Mouse (Mus musculus) layer of hippocampus, adult 9-11 months (tissue): Measurements from ENCODE around the gene Zfp78.

Experiments
- DNase-seq: peaks from one replicate; pipeline ENCODE4 v3.0.0; 2022

Zfp78 gene

DNA sequence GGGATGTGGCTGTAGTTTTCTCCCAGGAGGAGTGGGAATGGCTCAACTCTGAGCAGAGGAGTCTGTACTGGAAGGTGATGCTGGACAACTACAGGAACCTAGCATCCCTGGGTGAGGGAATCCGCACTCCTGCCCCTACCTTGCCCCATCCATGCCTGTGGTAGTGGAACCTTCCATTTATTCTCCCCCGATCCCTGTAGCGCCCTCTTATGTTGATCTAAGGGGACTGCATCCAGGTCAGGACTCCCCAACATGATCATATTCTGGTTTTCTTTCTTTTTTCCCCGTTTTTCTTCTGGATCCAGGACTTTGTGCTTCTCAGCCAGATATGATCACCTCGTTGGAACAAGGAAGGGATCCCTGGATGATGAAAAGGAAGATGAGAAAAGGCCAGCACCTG, 26.4 kb downstream of the Zfp78 start:
- no peak for DNase-seq

DNA sequence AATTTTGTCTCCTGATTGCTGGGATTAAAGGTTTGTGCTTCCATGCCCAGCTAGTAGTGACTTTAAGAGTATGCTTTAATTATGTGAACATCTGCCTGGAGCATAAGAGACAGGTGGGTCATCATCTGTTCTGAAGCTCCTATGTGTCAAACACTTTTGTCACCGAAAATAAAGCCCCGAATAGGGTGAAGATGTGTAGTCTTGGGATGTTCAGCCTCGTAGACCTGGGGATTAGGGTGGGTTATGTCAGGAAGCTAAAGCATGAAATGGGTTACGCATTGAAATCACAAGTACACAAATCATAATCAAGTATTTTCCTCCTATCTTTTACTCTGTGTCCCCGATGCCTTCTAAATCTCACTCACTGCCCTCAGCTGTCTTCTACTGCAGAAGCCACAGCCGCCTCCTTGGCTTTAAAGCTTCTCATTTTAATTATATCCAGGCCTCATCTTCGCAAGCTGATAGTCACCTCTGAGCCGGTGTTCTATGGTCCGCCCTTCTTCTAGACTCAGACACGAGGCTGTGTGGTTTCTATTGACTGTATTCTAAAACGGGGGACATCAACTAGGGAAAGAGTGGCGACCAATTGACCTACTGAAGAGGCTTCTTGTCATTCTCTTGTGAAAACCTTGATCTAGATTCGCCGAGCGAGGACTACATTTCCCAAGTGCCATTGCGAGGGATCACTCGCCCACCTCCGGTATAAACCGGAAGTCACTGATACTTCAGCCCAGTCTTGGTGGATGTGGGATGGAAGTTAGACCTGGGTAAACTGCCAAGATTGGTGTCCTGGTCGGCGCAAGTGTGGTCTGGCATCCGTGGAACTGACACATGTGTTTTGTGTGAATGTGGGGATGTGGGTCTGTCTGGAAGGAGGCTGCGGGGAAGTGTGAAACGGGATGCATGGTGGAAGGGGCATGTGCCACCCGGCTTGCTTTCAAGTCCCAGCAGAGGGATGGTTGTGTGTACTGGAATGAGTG, 35.2 kb downstream of the Zfp78 start, which contains the start of gene Smim17:
TSS of gene Smim17 (plus strand) at position 720 of the 980 bp plus-strand sequence.
- DNase-seq = peak; percentile 72

DNA sequence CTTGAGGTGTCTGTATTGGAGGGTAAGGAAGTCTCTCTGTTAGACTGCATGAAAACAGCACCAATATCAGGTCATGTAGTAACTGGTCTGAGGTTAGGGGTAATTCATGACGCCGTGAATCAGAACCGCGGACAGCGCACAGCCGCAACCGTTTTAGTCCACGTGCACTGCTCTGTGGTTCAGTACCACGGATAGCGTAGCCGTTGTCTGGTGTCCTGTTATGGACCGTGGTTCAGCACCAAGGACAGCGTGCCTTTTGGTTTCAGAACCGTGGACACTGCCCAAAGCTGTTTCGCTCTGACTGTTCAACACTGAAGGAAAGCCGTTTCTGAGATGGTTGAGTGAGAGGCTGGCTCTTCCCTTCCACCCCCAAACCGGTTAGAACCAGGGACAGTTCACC, 47.0 kb downstream of the Zfp78 start, which contains the start of gene Gm20715:
TSS of gene Gm20715 (plus strand) at position 235 of the 400 bp plus-strand sequence.
- peak; percentile 73 for DNase-seq

DNA sequence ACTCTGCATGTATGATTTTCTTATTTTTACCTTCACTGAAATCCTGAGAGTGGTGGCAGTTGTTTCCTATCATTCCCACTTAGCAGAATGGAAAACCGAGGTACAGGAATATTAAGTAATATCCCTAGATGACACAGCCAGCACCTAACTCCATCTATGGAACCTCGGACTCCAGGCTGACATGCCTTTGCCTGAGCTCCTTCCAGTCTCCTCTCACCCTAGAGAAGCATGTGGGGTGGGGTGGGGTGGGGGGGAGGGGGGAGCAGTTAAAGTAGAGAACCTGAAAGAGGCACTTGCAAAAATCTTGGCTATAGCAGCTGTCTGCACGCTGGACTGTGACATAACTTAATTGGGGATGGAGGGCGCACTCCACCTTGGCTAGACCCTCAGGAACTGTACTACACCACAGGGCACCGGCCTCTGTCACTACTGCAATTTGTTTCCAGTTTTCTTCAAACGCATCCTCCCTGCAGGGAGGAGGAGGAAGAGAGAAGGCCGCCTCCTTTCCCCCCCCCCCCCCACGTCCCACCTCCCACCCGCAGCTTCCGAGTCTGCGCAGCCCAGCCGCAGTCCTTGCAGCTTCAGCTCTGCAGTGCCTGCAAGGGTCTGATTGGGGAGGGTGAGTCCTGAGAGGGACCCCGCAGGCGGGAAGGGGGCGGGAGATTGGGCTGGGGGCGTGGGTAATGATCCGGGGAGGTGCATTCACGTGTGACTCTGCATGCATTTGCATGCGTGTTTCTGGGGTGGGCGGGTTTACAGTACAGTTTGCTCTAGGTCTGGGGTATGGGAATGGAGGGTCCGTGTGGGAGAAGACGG, 51.8 kb downstream of the Zfp78 start:
- DNase-seq = peak; percentile 32

DNA sequence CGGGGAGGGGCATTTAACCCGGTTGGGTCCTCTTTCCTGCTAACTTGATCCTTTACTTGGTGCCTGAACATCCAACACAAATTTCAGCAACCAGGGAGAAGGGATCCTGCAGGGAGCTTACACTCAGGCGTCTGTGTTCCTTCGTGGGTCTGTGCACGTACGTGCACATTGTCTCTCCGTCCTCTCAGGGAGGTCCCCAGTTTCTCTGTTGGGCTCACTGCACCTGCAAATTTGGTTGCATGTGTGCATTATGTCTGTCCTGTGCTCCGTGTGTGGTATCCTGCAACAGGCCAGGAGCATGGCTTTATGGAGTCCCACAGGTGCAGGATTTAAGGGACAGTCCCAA, 52.3 kb downstream of the Zfp78 start:
- no peak for DNase-seq

DNA sequence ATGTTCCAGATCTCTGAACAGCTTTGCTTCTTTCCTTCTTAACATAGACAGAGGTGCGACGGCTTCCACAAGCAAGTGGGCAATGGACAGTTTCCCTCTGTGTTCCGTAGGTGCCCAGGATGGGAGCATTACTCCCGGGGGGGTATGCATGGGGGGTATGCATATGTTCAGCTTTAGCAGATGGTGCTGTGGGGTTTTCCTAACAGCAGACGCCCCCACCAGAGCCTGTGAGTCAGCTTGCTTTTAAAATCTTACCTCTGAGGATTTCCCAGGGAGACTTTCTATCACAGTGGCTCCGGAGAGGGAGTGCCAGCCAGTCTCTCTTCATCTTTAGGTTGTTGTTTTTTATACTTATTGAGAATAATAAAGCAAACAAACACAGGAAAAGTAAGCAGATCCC, 56.8 kb downstream of the Zfp78 start:
- no peak for DNase-seq

DNA sequence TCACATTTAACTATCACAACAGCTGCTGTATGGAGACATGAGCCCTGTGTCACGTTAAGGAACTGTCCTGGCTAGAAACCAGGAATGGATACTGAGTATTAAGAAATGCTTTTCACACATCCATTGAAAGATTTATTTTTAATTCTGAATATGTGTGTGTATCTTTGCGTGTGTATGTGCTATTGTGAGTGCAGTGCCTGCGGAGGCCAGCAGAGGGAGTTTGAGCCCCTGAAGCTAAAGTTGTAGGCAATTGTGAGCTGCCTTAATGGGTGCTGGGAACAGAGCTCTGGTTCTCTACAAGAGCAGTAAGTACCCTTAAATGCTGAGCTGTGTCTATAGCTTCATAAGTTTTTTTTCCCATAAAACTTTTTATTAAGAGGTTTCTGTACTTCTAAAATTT, 66.3 kb downstream of the Zfp78 start:
- no peak for DNase-seq

DNA sequence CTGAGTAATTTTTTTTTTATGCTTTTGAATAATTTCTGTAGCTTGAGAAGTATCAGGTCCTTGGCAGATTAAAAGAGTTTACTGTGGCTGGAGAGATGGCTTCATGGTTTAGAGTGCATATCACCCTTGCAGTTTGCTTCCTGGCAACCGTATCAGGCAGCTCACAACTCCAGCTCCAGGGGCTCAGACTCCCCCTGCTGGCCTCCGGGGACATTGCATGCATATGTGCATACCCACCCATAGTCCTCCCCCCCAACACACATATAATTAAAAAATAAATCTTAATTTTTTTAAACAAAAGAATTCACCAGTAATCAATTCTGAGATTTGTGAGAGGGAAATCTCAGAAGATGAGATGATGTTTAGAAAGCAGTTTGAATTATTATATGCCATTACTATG, 67.3 kb downstream of the Zfp78 start:
- no peak for DNase-seq
